Mouse (Mus musculus): ENCODE measurements around the gene 4930558C23Rik. TPM values are rescaled to one million over a fixed set of nuclear protein-coding genes. Genes with fewer than 3 reads are reported as not detected.
"Not testable (repeated sequence)": the region's sequence is repeated elsewhere in the genome, so short reads cannot be mapped to it uniquely, and the experiment has no call there.

Gene 4930558C23Rik
- not detected in 2 replicates for polyA plus RNA-seq (2014; fragmentation: Nextera tagmentation; extraction: Ambion mirVana)

DNA sequence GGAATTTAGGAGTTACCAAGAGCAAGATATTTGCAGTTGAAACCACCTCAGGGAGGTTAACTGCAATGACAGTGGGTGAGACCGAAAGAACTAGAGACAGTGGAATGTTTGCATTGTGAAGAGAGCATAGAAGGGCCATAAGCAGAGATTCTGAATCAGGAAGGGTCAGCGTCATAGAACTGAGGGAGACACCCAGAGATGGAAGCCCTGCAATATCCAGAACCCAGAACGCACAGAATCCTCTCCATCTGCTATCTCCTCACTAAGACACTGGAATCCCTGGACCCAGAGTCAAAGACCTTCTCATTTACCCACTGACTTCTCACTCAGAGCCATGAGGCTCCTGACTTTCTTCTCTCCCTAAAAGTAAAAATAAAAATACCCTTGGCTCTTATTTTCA, at the start of gene 4930558C23Rik:
Gene 4930558C23Rik, minus strand, starts transcription at position 101 of the 400 bp plus-strand sequence.
- no peak for ATAC-seq (ENCODE audit: insufficient number of reproducible peaks, insufficient read depth, low FRiP score, low read depth)
- H3K27ac ChIP-seq (replicated peaks in 1 of 2; ENCODE audit: control insufficient read depth in 1 of 2, insufficient read depth in 1 of 2, low read depth in 2 of 2, low read length in 2 of 2) = no peak within 1 kb of the TSS
- H3K9me3 ChIP-seq (ENCODE audit: control insufficient read depth, low read length) = no peaks in the 10 kb centered on the region
- no peaks in the 10 kb centered on the region for H3K27me3 ChIP-seq (ENCODE audit: control insufficient read depth, insufficient read depth, low read length)
- H3K9ac ChIP-seq (ENCODE audit: low read length) = no peak within 1 kb of the TSS
- no peak within 1 kb of the TSS for H3K4me2 ChIP-seq (ENCODE audit: low read length)
- H3K4me3 ChIP-seq (ENCODE audit: control insufficient read depth in 1 of 2, insufficient read depth in 1 of 2, low read depth in 1 of 2, low read length in 2 of 2) = no peak within 1 kb of the TSS
- H3K4me1 ChIP-seq (ENCODE audit: control insufficient read depth in 2 of 2, insufficient read depth in 2 of 2, low read length in 2 of 2) = no peaks in the 10 kb centered on the region
- 85% methylated on average over 3 of the region's 3 CpGs for WGBS
- no peaks in the 10 kb centered on the region for H3K36me3 ChIP-seq (ENCODE audit: control insufficient read depth, insufficient read depth, low read length)

DNA sequence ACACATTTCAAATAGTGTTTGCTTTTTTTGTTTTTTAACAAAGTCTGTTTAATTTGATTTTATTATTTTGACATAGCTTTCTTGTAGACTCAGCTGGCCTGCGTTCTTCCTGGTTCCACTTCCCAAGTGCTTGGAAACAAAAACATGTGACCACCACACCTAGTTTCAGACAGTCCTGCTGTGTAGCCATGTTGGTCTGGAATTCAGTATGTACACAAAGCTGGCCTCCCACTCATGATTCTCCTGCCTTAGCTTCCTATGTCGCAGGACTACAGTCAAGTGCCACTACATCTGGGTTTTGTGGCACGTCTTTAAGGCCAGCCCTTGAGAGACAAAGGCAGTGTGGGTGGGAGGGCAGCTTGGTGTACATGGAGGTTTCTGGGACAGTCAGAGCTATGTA, 48.3 kb upstream of the 4930558C23Rik start:
- Histone ChIP-seq H3K27me3 (ENCODE audit: control insufficient read depth, insufficient read depth, low read length) (no peaks in the 10 kb centered on the region), H3K27ac (replicated peaks in 1 of 2; ENCODE audit: control insufficient read depth in 1 of 2, insufficient read depth in 1 of 2, low read depth in 2 of 2, low read length in 2 of 2) (no peak overlapping the region), H3K36me3 (ENCODE audit: control insufficient read depth, insufficient read depth, low read length) (peaks cover 57% of the 10 kb centered on the region), H3K9me3 (ENCODE audit: control insufficient read depth, low read length) (no peaks in the 10 kb centered on the region), H3K4me3 (ENCODE audit: control insufficient read depth in 1 of 2, insufficient read depth in 1 of 2, low read depth in 1 of 2, low read length in 2 of 2) (no peak overlapping the region), H3K9ac (ENCODE audit: low read length) (no peak overlapping the region), H3K4me1 (ENCODE audit: control insufficient read depth in 2 of 2, insufficient read depth in 2 of 2, low read length in 2 of 2) (peaks cover 4 to 7% of the 10 kb centered on the region in 2 experiments; a peak in 3 of 4 replicates), H3K4me2 (ENCODE audit: low read length) (no peak overlapping the region)
- WGBS = 90% methylated on average over 3 of the region's 3 CpGs
- no peak for ATAC-seq (ENCODE audit: insufficient number of reproducible peaks, insufficient read depth, low FRiP score, low read depth)

DNA sequence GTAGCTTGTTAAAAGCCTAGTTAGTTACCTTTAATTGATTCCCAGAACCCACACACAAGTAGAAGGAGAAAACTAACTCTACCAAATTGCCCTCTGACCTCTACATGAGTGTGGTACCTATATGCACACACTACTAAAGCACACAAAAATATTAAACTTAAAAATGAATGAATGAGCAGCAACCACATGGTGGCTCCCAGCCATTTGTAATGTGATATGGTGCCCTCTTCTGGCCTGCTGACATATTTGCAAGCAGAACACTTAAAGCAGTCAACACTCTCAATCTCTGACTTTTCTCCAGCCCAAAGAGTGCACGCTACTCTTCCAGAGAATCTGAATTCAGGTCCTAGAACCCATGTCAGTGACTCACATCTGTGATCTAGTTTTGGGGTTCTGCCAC, 47.8 kb upstream of the 4930558C23Rik start:
- H3K36me3 ChIP-seq (ENCODE audit: control insufficient read depth, insufficient read depth, low read length) = peaks cover 57% of the 10 kb centered on the region

DNA sequence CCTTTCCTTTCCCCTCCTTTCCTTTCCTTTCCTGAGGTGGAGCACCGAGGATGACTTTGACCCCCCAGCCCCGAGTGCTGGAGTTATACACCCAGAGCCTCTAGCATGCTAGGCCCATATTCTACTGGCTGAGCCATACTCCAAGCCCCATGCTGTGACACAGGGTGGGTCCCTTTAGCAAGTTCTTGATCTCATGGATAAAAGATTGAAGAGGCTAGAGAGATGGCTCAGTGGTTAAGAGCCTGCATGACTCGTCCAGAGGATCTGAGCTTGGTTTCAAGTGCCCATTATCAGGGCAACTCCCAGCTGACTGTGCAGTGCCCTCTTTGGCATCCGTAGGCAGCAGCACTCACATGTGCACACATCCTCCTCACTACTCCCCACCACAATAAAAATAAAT, 42.7 kb upstream of the 4930558C23Rik start:
- WGBS = 65% methylated on average over 4 of the region's 4 CpGs
- Histone ChIP-seq H3K36me3 (ENCODE audit: control insufficient read depth, insufficient read depth, low read length) (peaks cover 18% of the 10 kb centered on the region), H3K27ac (replicated peaks in 1 of 2; ENCODE audit: control insufficient read depth in 1 of 2, insufficient read depth in 1 of 2, low read depth in 2 of 2, low read length in 2 of 2) (no peak overlapping the region), H3K9me3 (ENCODE audit: control insufficient read depth, low read length) (no peaks in the 10 kb centered on the region), H3K4me2 (ENCODE audit: low read length) (no peak overlapping the region), H3K27me3 (ENCODE audit: control insufficient read depth, insufficient read depth, low read length) (no peaks in the 10 kb centered on the region), H3K9ac (ENCODE audit: low read length) (no peak overlapping the region), H3K4me3 (ENCODE audit: control insufficient read depth in 1 of 2, insufficient read depth in 1 of 2, low read depth in 1 of 2, low read length in 2 of 2) (no peak overlapping the region), H3K4me1 (ENCODE audit: control insufficient read depth in 2 of 2, insufficient read depth in 2 of 2, low read length in 2 of 2) (peaks cover 0 to 8% of the 10 kb centered on the region in 2 experiments; a peak in 2 of 4 replicates)
- ATAC-seq (ENCODE audit: insufficient number of reproducible peaks, insufficient read depth, low FRiP score, low read depth) = no peak

More for the DNA sequence above, 47.8 kb upstream of the 4930558C23Rik start:
- no peaks in the 10 kb centered on the region for H3K27me3 ChIP-seq (ENCODE audit: control insufficient read depth, insufficient read depth, low read length)
- no peak overlapping the region for H3K27ac ChIP-seq (replicated peaks in 1 of 2; ENCODE audit: control insufficient read depth in 1 of 2, insufficient read depth in 1 of 2, low read depth in 2 of 2, low read length in 2 of 2)
- H3K9ac ChIP-seq (ENCODE audit: low read length) = no peak overlapping the region
- no peak overlapping the region for H3K4me3 ChIP-seq (ENCODE audit: control insufficient read depth in 1 of 2, insufficient read depth in 1 of 2, low read depth in 1 of 2, low read length in 2 of 2)
- 17% methylated on average over 1 of the region's 1 CpGs for WGBS
- H3K9me3 ChIP-seq (ENCODE audit: control insufficient read depth, low read length) = no peaks in the 10 kb centered on the region
- no peak overlapping the region for H3K4me2 ChIP-seq (ENCODE audit: low read length)
- no peak for ATAC-seq (ENCODE audit: insufficient number of reproducible peaks, insufficient read depth, low FRiP score, low read depth)
- peaks cover 4 to 9% of the 10 kb centered on the region in 2 experiments; a peak in 3 of 4 replicates for H3K4me1 ChIP-seq (ENCODE audit: control insufficient read depth in 2 of 2, insufficient read depth in 2 of 2, low read length in 2 of 2)

DNA sequence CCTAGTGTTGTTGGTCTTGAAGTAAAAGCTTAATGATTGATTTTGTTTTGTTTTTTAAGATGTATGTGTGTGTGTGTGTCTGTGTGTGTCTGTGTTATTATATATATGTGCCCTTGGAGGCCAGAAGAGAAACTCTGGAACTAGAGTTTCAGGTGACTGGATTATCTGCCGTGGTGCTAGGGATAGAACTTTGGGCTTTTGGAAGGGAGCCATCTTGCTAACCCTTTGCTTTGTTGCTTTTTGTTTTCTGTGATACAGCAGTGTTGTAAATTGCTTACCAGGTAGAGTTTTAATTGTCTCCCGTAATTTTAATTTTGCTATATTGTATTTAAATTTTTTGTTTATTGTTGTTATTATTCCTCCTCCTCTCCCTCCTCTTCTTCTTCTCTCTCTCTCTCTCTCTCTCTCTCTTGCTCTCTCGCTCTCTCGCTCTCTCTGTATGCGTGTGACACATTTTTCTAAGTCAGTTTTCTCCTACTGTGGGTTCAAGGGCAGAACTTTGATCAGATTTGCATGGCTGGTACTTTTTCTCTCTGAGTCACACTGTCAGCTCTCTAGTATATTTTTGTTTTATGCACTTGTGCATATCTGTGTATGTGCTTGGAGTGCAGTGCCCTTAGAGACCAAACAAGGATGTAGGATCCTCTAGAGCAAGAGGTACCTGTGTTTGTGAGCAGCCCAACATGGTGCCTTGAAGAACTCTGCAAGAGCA, 39.9 kb upstream of the 4930558C23Rik start:
- H3K4me3 ChIP-seq (ENCODE audit: control insufficient read depth in 1 of 2, insufficient read depth in 1 of 2, low read depth in 1 of 2, low read length in 2 of 2) = no peak overlapping the region
- no peak overlapping the region for H3K4me2 ChIP-seq (ENCODE audit: low read length)
- no peak overlapping the region for H3K27ac ChIP-seq (replicated peaks in 1 of 2; ENCODE audit: control insufficient read depth in 1 of 2, insufficient read depth in 1 of 2, low read depth in 2 of 2, low read length in 2 of 2)
- no peaks in the 10 kb centered on the region for H3K9me3 ChIP-seq (ENCODE audit: control insufficient read depth, low read length)
- no peak for ATAC-seq (ENCODE audit: insufficient number of reproducible peaks, insufficient read depth, low FRiP score, low read depth)
- H3K36me3 ChIP-seq (ENCODE audit: control insufficient read depth, insufficient read depth, low read length) = peaks cover 13% of the 10 kb centered on the region
- 79% methylated on average over 5 of the region's 5 CpGs for WGBS
- no peak overlapping the region for H3K9ac ChIP-seq (ENCODE audit: low read length)
- H3K27me3 ChIP-seq (ENCODE audit: control insufficient read depth, insufficient read depth, low read length) = no peaks in the 10 kb centered on the region
- peaks cover 0 to 8% of the 10 kb centered on the region in 2 experiments; a peak in 2 of 4 replicates for H3K4me1 ChIP-seq (ENCODE audit: control insufficient read depth in 2 of 2, insufficient read depth in 2 of 2, low read length in 2 of 2)

DNA sequence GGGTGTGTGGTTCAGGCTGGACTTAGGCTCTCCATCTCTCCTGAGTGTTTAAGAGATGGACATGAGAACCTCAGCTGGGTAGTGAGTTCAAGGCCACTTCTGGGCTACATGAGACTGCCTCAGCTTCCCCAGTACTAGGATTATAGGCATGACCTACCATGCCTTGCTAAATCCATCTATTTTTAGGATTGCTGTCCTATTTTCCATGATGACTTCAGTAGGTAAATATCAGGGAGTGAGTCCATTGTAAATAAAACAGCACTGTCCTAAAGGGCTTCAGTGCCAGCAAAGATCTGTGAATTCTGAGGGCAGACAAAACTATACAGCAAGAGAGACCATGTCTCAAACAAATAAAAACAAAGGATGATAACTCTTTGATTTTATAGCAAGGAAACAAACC, 37.0 kb upstream of the 4930558C23Rik start:
- ATAC-seq (ENCODE audit: insufficient number of reproducible peaks, insufficient read depth, low FRiP score, low read depth) = no peak
- no peaks in the 10 kb centered on the region for H3K9me3 ChIP-seq (ENCODE audit: control insufficient read depth, low read length)
- H3K4me3 ChIP-seq (ENCODE audit: control insufficient read depth in 1 of 2, insufficient read depth in 1 of 2, low read depth in 1 of 2, low read length in 2 of 2) = no peak overlapping the region
- peaks cover 2 to 3% of the 10 kb centered on the region in 2 experiments; a peak in 2 of 4 replicates for H3K4me1 ChIP-seq (ENCODE audit: control insufficient read depth in 2 of 2, insufficient read depth in 2 of 2, low read length in 2 of 2)
- no peaks in the 10 kb centered on the region for H3K27me3 ChIP-seq (ENCODE audit: control insufficient read depth, insufficient read depth, low read length)
- H3K9ac ChIP-seq (ENCODE audit: low read length) = no peak overlapping the region
- no peak overlapping the region for H3K4me2 ChIP-seq (ENCODE audit: low read length)
- peaks cover 24% of the 10 kb centered on the region for H3K36me3 ChIP-seq (ENCODE audit: control insufficient read depth, insufficient read depth, low read length)
- H3K27ac ChIP-seq (replicated peaks in 1 of 2; ENCODE audit: control insufficient read depth in 1 of 2, insufficient read depth in 1 of 2, low read depth in 2 of 2, low read length in 2 of 2) = no peak overlapping the region

DNA sequence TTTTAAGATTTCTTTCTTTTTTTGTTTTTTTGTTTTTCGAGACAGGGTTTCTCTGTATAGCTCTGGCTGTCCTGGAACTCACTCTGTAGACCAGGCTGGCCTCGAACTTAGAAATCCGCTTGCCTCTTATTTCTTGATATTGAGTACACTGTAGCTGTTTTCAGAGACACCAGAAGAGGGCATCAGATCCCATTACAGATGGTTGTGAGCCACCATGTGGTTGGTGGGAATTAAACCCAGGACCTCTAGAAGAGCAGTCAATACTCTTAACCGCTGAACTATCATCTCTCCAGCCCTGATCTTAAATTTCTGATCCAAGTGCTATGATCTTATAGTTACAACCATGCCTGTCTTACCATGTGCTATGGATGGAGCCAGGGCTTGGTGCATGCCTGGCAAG, 36.0 kb upstream of the 4930558C23Rik start:
- H3K27ac ChIP-seq (replicated peaks in 1 of 2; ENCODE audit: control insufficient read depth in 1 of 2, insufficient read depth in 1 of 2, low read depth in 2 of 2, low read length in 2 of 2); H3K4me2 ChIP-seq (ENCODE audit: low read length); H3K4me3 ChIP-seq (ENCODE audit: control insufficient read depth in 1 of 2, insufficient read depth in 1 of 2, low read depth in 1 of 2, low read length in 2 of 2); H3K27me3 ChIP-seq (ENCODE audit: control insufficient read depth, insufficient read depth, low read length); H3K9ac ChIP-seq (ENCODE audit: low read length); H3K4me1 ChIP-seq (ENCODE audit: control insufficient read depth in 2 of 2, insufficient read depth in 2 of 2, low read length in 2 of 2); H3K9me3 ChIP-seq (ENCODE audit: control insufficient read depth, low read length); ATAC-seq (ENCODE audit: insufficient number of reproducible peaks, insufficient read depth, low FRiP score, low read depth): not testable (repeated sequence)
- 94% methylated on average over 4 of the region's 4 CpGs for WGBS
- H3K36me3 ChIP-seq (ENCODE audit: control insufficient read depth, insufficient read depth, low read length) = peaks cover 24% of the 10 kb centered on the region
